Mouse (Mus musculus) WW6 (cell line): ENCODE data around the gene Btg2.

Source experiments
- DNase-seq: peaks from one replicate; pipeline ENCODE4 v3.0.0-alpha.2; 2013; ENCODE audit warnings: low read depth, low spot score

Gene Btg2

DNA sequence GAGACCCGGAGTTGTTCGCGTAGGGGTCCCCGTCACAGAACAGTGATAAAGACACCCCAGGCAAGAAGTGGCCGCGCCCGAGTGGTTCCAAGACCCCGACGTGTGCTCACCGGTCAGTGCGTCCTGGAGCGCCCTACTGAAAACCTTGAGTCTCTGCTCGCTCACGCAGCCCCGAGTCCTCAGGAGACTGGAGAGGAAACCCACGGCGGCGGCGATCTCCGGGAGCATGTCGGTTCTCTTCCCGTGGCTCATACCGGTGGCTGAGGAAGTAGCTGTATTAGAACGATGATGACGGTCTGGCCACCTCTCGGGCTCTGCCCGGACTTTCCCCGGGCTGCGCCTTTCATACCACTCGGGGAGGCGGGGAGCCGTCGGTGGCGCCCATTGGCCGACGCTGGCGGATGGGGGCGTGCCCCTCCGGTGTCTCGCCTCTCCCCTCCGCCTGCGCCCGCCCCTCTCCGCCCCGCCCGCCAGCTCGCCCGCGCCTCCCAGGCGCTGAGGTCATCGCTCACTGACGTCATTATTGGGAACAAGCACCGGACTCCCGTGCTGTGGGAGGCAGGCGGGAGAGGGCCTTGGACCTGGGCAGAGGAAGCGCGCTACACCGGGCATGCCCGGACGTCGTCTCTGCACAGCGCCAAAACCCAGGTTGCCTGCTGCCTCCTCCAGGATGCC, at the start of gene Btg2:
Btg2 (minus strand) TSS at position 319 of the 675 bp plus-strand sequence.
- DNase-seq, result peak; percentile 80

- DNase-seq, result no peak
Measured at GRCm38 (mm10) chr1:134122195-134122594, 43.3 kb upstream of the Btg2 start.

DNA sequence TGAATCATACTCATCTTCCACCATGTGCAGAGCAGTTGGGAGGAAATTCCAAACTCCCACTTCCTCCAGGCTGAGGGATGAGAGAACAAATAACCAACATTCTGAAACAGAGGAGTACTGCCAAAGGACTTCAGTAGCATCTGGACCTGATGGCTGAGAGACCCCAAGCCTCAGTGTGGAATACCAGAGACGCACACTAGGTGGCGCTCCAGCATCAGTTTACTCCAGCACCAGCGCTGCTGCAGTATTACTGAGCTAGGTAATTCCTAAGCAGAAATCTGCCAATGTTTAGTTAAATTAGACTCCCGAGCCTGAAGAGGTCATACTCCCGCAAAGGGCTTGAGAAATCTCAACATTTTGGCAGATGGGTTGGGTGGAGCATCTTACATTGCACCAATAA, 41.3 kb upstream of the Btg2 start:
- peak; percentile 29 for DNase-seq

GRCm38 (mm10) chr1:134117110-134117509, 38.2 kb upstream of the Btg2 start:
- DNase-seq, result no peak

DNA sequence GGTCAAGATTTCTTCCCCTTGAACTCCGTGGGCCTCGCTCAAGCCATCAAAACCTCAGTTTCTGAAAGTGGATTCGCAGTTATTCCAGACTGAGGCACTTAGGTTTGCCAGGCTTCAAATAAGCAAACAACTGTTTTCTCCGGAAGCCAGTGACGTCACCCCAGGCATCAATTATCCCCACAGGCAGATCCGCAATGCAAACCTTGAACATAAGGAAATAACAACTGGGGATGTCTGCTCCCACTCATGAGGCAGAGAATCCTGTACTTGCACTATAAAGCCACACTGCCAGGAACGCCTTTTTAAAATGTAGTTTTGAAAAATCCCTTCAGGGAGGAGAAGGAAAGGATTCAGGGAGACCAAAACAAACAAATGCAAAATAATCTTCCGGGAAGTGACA, 36.5 kb upstream of the Btg2 start:
- DNase-seq, result no peak

GRCm38 (mm10) chr1:134114730-134115129, 35.8 kb upstream of the Btg2 start:
- no peak for DNase-seq

DNA sequence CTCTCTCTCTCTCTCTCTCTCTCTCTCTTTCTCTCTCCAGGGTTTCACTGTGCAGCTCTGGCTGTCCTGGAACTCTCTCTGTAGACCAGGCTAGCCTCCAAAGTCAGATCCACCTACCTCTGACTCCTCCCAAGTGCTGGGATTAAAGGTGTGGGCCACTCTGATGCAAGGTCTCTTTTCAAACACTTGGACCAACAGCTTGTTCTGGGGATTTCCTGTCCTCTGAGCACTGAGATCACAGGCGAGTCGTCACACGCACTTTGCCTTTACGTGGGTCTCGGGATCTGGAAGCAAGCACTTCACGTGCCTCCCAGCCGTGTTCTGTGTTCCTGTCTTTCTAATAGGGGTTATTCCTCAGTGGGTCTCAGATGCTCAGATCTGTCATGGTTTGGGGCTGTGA, 35.1 kb upstream of the Btg2 start:
- DNase-seq, result no peak

DNA sequence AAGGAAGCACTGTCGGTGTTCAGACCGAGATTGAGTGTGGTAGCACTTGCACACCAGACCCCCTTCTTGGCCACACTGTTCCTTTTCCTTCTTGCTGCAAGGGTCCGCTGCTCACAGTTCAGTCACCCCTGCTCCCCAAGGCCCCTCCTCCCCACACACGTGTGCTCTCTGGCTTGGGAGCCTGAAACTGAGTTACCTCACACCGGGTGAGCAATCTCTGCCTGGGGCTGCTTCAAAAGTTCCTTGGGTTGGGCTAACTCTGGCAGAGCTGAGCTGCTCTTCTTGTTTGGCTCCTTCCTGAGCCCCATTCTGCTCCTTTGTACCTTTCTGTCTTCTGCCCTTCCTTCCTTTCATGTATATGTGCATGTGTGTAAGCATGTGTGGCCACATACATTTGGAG, 34.6 kb upstream of the Btg2 start:
- DNase-seq, result no peak

- DNase-seq, result no peak
Measured at GRCm38 (mm10) chr1:134110979-134111378, 32.1 kb upstream of the Btg2 start, which contains the start of gene Chit1. Gene Chit1, plus strand, starts transcription at chr1:134111242.

DNA sequence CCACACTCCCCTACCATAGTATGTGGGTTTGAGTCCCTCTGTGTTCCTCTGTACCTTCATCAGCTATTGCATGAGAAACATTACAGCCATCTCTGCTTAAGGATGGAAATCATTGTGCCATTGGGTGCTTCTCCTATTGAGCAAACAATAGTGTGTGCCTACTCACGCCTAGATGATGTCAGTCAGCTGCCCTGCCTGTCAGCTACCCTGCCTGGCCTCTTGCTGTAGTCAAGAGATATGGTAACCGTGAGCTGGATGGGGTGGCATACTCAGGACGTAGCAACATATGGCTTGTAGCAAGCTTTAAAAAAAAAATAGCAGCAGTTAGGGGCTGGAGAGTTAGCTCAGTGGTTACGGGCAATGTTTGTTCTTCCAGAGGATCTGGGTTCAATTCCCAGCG, 31.5 kb upstream of the Btg2 start:
- DNase-seq, result no peak

- no peak for DNase-seq
Measured at GRCm38 (mm10) chr1:134110015-134110414, 31.1 kb upstream of the Btg2 start.

DNA sequence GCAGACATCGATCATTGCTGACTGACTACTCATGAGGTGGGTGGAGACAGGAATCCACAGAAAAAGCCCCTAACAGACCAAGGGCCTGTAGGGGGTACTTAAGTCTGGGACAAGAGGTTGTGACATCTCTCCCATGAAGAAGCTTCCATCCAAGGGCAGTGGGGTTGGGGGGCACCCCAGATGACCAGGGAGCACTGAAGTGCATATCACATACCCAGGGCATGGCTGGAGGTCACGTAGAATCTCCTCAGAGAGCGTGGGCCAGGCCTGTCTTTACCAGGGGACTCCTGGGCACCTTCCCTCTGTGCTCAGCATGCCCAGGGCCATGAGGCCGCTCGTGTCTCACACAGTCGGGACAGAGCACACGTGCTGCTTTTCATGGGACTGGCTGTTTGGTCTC, 28.9 kb upstream of the Btg2 start:
- DNase-seq, result no peak

DNA sequence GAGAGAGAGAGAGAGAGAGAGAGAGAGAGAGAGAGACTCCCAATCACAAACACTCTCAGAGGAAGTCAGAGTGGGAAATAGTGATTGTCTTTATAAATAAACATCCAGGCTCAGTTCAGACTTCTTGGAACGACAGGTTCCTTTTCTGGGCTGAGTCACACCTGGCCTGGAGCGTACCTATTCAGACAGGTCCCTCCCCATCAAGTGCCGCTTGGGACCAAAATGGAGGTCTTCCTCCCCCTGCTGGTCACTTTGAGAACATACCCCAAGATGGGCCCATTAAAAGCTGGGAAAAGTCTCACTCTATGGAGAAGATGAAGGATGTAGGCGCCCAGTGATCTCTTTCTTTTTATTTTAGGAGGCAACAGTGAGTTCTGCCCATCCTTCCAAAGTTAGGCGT, 27.8 kb upstream of the Btg2 start:
- no peak for DNase-seq

DNA sequence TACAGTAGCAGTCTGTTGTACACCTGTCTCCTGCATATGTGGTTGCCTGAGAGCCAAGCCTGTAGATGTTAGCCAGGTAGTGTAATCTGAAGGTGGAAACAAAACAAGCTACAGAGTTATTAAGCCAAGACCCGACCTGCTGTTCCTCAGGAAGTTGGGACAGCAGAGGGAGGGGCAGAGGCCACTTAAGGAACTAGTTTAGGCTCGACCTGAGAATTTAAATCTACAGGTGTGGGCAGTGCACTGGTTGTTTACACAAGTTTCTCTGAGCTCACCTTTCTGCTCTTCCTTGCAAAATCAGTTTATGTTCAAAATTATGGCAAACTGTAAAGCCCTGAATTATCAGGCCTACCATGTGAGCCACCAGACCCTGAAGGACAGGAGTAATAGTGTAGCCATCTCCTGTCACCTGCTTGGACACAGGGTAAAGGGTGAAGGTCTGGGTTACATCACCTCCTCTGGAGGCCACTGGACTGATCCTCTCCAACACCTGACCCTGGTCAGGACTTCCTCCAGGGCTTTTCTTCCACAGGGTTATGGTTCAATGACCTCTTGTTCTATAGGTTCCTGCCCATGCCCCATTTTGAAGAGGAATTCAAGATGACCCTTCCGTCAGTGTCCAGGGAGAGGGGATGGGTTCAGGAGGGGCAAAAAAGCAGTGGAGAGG, 27.0 kb upstream of the Btg2 start:
- no peak for DNase-seq

DNA sequence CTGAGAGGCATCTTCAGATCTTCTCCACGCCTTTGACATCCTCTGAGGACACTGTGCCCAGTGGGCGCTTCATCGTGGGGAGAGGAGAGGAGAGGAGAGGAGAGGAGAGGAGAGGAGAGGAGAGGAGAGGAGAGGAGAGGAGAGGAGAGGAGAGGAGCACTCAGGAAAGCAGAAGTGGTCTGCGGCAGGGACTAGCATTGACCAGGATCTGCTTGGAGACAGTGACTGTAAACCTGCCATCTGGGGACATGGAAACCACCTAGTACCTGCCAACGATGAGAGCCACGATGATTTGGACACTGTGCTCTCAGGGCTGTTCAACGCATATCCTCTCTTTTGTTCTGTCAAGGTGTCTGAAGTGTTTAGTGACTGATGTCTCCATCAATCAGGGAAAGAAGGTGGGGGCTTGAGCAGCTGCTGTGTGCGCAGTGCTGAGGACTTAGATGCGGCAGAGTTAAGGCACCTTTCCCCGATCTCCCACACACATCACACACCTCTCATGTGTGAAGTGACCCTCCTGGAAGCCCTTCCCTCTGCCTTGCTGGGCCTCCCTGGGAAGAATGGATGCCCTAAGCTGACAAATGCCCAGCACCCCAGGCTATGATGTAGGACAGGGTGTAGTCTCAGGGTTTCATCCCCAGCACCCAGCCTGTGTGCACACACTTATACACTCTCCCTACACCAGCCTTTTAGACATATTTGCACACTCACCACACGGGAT, 26.3 kb upstream of the Btg2 start:
- DNase-seq, result no peak

DNA sequence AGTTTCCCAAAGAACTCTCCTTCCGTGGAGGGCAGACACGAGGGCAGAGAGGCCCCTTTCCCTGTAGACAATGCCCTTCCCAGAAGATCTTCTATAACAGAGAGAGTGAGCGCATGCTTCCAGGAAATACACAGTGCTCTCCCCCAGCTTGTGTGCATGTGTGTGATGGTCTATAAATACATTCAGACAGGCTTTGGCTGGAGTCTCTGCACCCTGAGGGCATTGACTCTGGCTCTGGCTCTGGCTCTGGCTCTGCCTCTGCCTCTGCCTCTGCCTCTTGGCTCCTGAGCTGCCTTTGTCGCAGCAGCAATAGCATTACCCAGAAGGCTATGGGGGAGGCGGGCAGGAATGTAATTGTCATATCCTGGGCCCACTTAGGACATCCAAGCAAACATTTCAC, 24.9 kb upstream of the Btg2 start:
- no peak for DNase-seq

DNA sequence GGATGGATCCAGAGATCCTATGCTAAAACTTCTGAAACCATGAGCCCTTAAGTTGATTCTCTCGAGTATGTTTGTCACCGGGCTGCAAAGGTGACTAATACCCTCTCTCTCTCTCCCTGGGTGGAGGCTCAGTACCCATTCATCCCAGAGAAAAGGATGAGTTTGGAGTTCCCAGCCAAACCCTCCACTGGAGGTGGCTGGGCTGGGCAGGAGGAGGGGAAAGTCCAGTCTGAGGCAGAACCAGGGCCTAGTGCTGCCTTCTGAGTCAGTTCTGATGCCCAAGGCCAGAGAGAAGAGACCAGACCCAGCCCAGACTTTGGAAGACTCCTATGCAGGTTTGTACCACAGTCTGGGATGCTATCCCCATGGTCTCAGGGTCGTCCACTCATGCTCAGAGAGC, 22.7 kb upstream of the Btg2 start:
- no peak for DNase-seq

GRCm38 (mm10) chr1:134100928-134101327, 22.0 kb upstream of the Btg2 start:
- DNase-seq, result no peak

DNA sequence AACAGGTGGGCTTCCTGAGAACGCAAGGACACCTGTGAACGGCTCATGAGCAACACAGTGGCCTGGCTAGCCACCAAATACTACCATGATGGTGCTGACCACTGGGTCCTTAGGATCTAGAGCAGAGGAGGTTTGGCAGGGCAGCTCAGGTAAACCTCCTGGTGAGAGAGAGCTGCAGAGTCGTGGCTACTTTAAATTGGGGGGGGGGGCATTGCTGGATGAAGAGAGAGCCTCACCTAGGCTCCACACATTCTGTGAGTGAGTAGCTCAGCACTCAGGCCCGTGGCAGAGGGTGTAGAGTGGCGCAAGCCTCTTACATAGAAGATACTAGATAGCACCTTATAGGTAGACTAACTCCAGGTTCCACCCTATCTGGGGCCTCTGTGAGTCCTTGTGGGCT, 21.5 kb upstream of the Btg2 start:
- DNase-seq, result no peak

GRCm38 (mm10) chr1:134099516-134100235, 20.8 kb upstream of the Btg2 start:
- DNase-seq, result no peak

GRCm38 (mm10) chr1:134098726-134099515, 20.0 kb upstream of the Btg2 start:
- DNase-seq, result peak; percentile 40
